Mouse (Mus musculus) olfactory bulb, adult 2 months (tissue): ENCODE results near the gene Trub1.

Source experiments
- CTCF ChIP-seq: fragments of 200-500 bp; IDR thresholded peaks from 2 replicates; pipeline ENCODE4 v1.5.1; 2012; ENCODE audit warnings: low read depth, mild to moderate bottlenecking, low read length, moderate library complexity; ENCODE audit not compliant: insufficient read depth
- POLR2A ChIP-seq: fragments of 200-500 bp; IDR thresholded peaks from 2 replicates; pipeline ENCODE4 v1.6.1; 2012; ENCODE audit warnings: mild to moderate bottlenecking, low read depth, low read length, moderate library complexity; ENCODE audit not compliant: insufficient read depth

GRCm38 (mm10) chr19:57415031-57415807, 37.5 kb upstream of the Trub1 start:
- no peak for TF ChIP-seq CTCF
- TF ChIP-seq POLR2A, result no peak
